Comparison of ENCODE assay signal across 8 mouse cellular contexts in the genomic region with DNA sequence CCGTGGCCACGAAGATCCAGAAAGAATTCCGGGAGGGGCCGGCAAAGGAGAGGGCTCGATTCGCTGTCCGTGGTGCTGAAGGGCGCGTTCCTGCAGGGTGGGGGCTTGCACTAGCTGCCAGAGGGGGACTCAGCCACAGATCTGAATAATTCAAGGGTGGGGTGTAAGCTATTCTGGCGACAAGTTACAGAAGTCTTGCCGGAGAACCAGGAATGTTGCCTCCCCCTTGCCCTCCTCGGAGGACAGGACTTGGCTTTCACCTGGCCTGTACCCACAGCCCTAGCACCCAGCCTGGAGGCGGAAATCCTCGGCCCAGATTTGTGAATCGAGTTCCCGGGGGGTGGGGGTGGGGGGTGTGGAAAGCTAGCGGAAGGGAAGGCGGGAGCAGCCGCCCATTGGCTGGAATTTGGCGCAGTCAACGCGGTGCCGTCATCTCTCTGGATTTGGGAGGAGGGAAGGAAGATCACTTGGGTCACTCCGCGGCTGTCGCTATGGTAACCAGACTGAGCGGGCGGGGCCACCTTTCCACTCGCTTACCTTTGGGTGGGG. TPM values are rescaled to one million over a fixed set of nuclear protein-coding genes. Genes with fewer than 3 reads are reported as not detected.
A peak's percentile ranks its signal among the peaks of the same experiment; 100 is the strongest.
DNase-seq lines count a peak whose midpoint lies in the region; ATAC-seq lines count a peak whose summit lies in the region.

No protein-coding gene starts in this region.

- 0 out of 2 replicates have a peak, but pooled peaks cover 8% of the 10 kb centered on the region for H3K4me1 ChIP-seq in embryonic facial prominence, embryonic 14.5 days (ENCODE audit: control insufficient read depth, insufficient read depth, low read length)
- H3K4me1 ChIP-seq in heart, embryonic 14.5 days (ENCODE audit: control insufficient read depth in 2 of 2, insufficient read depth in 2 of 2, low read length in 2 of 2) = peaks cover 10 to 17% of the 10 kb centered on the region in 2 experiments
- H3K4me1 ChIP-seq in liver, embryonic 11.5 days (replicated peaks; ENCODE audit: control insufficient read depth, insufficient read depth, low read length) = peaks cover 9% of the 10 kb centered on the region
- peaks cover 57% of the 10 kb centered on the region for H3K4me1 ChIP-seq in neural tube, embryonic 13.5 days (replicated peaks)

- ATAC-seq in embryonic facial prominence, embryonic 14.5 days (ENCODE audit: low read depth) = peak; percentile 34; the same call in 1 of the 2 replicates
- no peak for ATAC-seq in heart, embryonic 14.5 days (ENCODE audit: insufficient number of reproducible peaks, insufficient read depth, low FRiP score, low read depth)
- no peak for ATAC-seq in liver, embryonic 11.5 days (replicated peaks; ENCODE audit: low FRiP score)
- peak; percentile 56 for ATAC-seq in neural tube, embryonic 13.5 days (ENCODE audit: low read depth)

- H3K4me3 ChIP-seq in embryonic facial prominence, embryonic 14.5 days (ENCODE audit: low read depth, low read length) = peak overlapping the region; percentile 34
- H3K4me3 ChIP-seq in heart, embryonic 14.5 days (ENCODE audit: control insufficient read depth in 1 of 2, insufficient read depth in 1 of 2, low read depth in 1 of 2, low read length in 2 of 2) = peak overlapping the region; percentile 20 to 26
- H3K4me3 ChIP-seq in liver, embryonic 11.5 days (ENCODE audit: low read depth, low read length) = peak overlapping the region; percentile 18; the same call in 1 of the 2 replicates
- peak overlapping the region; percentile 91 for H3K4me3 ChIP-seq in neural tube, embryonic 13.5 days

- no peaks in the 10 kb centered on the region for H3K9me3 ChIP-seq in embryonic facial prominence, embryonic 14.5 days (ENCODE audit: control insufficient read depth, low read length)
- H3K9me3 ChIP-seq in heart, embryonic 14.5 days (ENCODE audit: control insufficient read depth, low read length) = no peaks in the 10 kb centered on the region
- H3K9me3 ChIP-seq in liver, embryonic 11.5 days (ENCODE audit: control insufficient read depth, low read length) = no peaks in the 10 kb centered on the region
- H3K9me3 ChIP-seq in neural tube, embryonic 13.5 days = no peaks in the 10 kb centered on the region

- no peak overlapping the region for H3K9ac ChIP-seq in embryonic facial prominence, embryonic 14.5 days (ENCODE audit: low read depth, low read length)
- no peak overlapping the region for H3K9ac ChIP-seq in heart, embryonic 14.5 days (ENCODE audit: low read length)
- H3K9ac ChIP-seq in liver, embryonic 11.5 days (ENCODE audit: low read depth, low read length) = no peak overlapping the region
- peak overlapping the region; percentile 96 for H3K9ac ChIP-seq in neural tube, embryonic 13.5 days

- WGBS in embryonic facial prominence, embryonic 14.5 days = under 1% methylated on average over 28 of the region's 29 CpGs
- under 1% methylated on average over 29 of the region's 29 CpGs for WGBS in heart, embryonic 14.5 days
- WGBS in liver, embryonic 11.5 days = under 1% methylated on average over 29 of the region's 29 CpGs
- whole genome bisulfite sequencing in neural tube, embryonic 13.5 days = under 1% methylated on average over 29 of the region's 29 CpGs

- H3K36me3 ChIP-seq in embryonic facial prominence, embryonic 14.5 days (ENCODE audit: control insufficient read depth, insufficient read depth, low read length) = no peaks in the 10 kb centered on the region
- H3K36me3 ChIP-seq in heart, embryonic 14.5 days (ENCODE audit: control insufficient read depth, insufficient read depth, low read length) = no peaks in the 10 kb centered on the region
- H3K36me3 ChIP-seq in liver, embryonic 11.5 days (ENCODE audit: control insufficient read depth, insufficient read depth, low read length) = no peaks in the 10 kb centered on the region
- no peaks in the 10 kb centered on the region for H3K36me3 ChIP-seq in neural tube, embryonic 13.5 days

- no peak overlapping the region for H3K27ac ChIP-seq in embryonic facial prominence, embryonic 14.5 days (replicated peaks; ENCODE audit: low read depth, low read length)
- no peak overlapping the region for H3K27ac ChIP-seq in heart, embryonic 14.5 days (replicated peaks in 1 of 2; ENCODE audit: control insufficient read depth in 1 of 2, insufficient read depth in 1 of 2, low read depth in 2 of 2, low read length in 2 of 2)
- H3K27ac ChIP-seq in liver, embryonic 11.5 days (ENCODE audit: low read depth, low read length) = no peak overlapping the region
- H3K27ac ChIP-seq in neural tube, embryonic 13.5 days (replicated peaks) = peak overlapping the region; percentile 78

- H3K27me3 ChIP-seq in embryonic facial prominence, embryonic 14.5 days (replicated peaks; ENCODE audit: control insufficient read depth, insufficient read depth, low read length) = peaks cover 74% of the 10 kb centered on the region
- H3K27me3 ChIP-seq in heart, embryonic 14.5 days (ENCODE audit: control insufficient read depth, insufficient read depth, low read length) = peaks cover 77% of the 10 kb centered on the region
- peaks cover 71% of the 10 kb centered on the region for H3K27me3 ChIP-seq in liver, embryonic 11.5 days (replicated peaks; ENCODE audit: control insufficient read depth, insufficient read depth, low read length)
- peaks cover 8% of the 10 kb centered on the region; the same call in 1 of the 2 replicates for H3K27me3 ChIP-seq in neural tube, embryonic 13.5 days

- H3K4me2 ChIP-seq in embryonic facial prominence, embryonic 14.5 days (ENCODE audit: low read depth, low read length) = peak overlapping the region; percentile 53
- peak overlapping the region; percentile 57 for H3K4me2 ChIP-seq in heart, embryonic 14.5 days (ENCODE audit: low read length)
- peak overlapping the region; percentile 46 for H3K4me2 ChIP-seq in liver, embryonic 11.5 days
- peak overlapping the region; percentile 85 for H3K4me2 ChIP-seq in neural tube, embryonic 13.5 days

- peak; percentile 39 for DNase-seq in urinary bladder, adult 2 months (ENCODE audit: low spot score)
- no peak for DNase-seq in urinary bladder, postnatal 10 days (ENCODE audit: low spot score)
- DNase-seq in embryonic facial prominence, embryonic 14.5 days (ENCODE audit: low spot score) = peak; percentile 85
- peak; percentile 81 for DNase-seq in kidney, postnatal 10 days
- DNase-seq in liver, embryonic 11.5 days (ENCODE audit: low spot score) = peak; percentile 52
- peak; percentile 63 for DNase-seq in urinary bladder, postnatal 14 days (ENCODE audit: low spot score)

RNA-seq across cellular contexts. Expression of gene Cdk5r2, which starts 3.5 kb away (rescaled TPM):
- polyA plus RNA-seq in urinary bladder, adult 2 months (2012; rRNA removed) = 0.03 and 0.13 TPM in 2 replicates
- polyA plus RNA-seq in embryonic facial prominence, embryonic 14.5 days (2014; fragmentation: Nextera tagmentation; extraction: Ambion mirVana) = 0.60 and 0.79 TPM in 2 replicates
- polyA plus RNA-seq in heart, embryonic 14.5 days (2014; fragmentation: Nextera tagmentation; extraction: Ambion mirVana) = 0.11 TPM in 1 of 2 replicates, not detected in the other
- 0.35 and 0.36 TPM in 2 replicates for polyA plus RNA-seq in liver, embryonic 11.5 days (2014; fragmentation: Nextera tagmentation; extraction: Ambion mirVana)
- 7.8 and 9.0 TPM in 2 replicates for polyA plus RNA-seq in neural tube, embryonic 13.5 days (2015; fragmentation: Nextera tagmentation; extraction: Ambion mirVana)

RNA-seq across cellular contexts. Expression of gene Fev, which starts 27.0 kb away (rescaled TPM):
- polyA plus RNA-seq in urinary bladder, adult 2 months (2012; rRNA removed) = not detected in 2 replicates
- not detected in 2 replicates for polyA plus RNA-seq in embryonic facial prominence, embryonic 14.5 days (2014; fragmentation: Nextera tagmentation; extraction: Ambion mirVana)
- polyA plus RNA-seq in heart, embryonic 14.5 days (2014; fragmentation: Nextera tagmentation; extraction: Ambion mirVana) = 1.3 and 1.9 TPM in 2 replicates
- 0.23 and 0.31 TPM in 2 replicates for polyA plus RNA-seq in liver, embryonic 11.5 days (2014; fragmentation: Nextera tagmentation; extraction: Ambion mirVana)
- 0.26 TPM in 1 of 2 replicates, not detected in the other for polyA plus RNA-seq in neural tube, embryonic 13.5 days (2015; fragmentation: Nextera tagmentation; extraction: Ambion mirVana)

RNA-seq across cellular contexts. Expression of gene Cryba2, which starts 34.7 kb away (rescaled TPM):
- not detected in 2 replicates for polyA plus RNA-seq in urinary bladder, adult 2 months (2012; rRNA removed)
- not detected in 2 replicates for polyA plus RNA-seq in embryonic facial prominence, embryonic 14.5 days (2014; fragmentation: Nextera tagmentation; extraction: Ambion mirVana)
- not detected in 2 replicates for polyA plus RNA-seq in heart, embryonic 14.5 days (2014; fragmentation: Nextera tagmentation; extraction: Ambion mirVana)
- polyA plus RNA-seq in liver, embryonic 11.5 days (2014; fragmentation: Nextera tagmentation; extraction: Ambion mirVana) = not detected in 2 replicates
- polyA plus RNA-seq in neural tube, embryonic 13.5 days (2015; fragmentation: Nextera tagmentation; extraction: Ambion mirVana) = 0.85 TPM in 1 of 2 replicates, not detected in the other

Comparison
In these comparisons a context has a peak if more than half of its experiments do, and no peak if none do; other contexts are left out.
1. ATAC-seq: peak in embryonic facial prominence, embryonic 14.5 days (single experiment) and neural tube, embryonic 13.5 days (single experiment); none in heart, embryonic 14.5 days (single experiment) and liver, embryonic 11.5 days (single experiment).
2. H3K4me3 ChIP-seq: peak in every context shown above with its lines; median percentile 91 in neural tube, embryonic 13.5 days; 34 in embryonic facial prominence, embryonic 14.5 days; 23 in heart, embryonic 14.5 days; 18 in liver, embryonic 11.5 days.
3. Peak in every context shown above with its lines, with median percentiles within 50 percentile points of each other: H3K4me2 ChIP-seq.